Mouse (Mus musculus): ENCODE results near the gene Rsc1a1.

DNA sequence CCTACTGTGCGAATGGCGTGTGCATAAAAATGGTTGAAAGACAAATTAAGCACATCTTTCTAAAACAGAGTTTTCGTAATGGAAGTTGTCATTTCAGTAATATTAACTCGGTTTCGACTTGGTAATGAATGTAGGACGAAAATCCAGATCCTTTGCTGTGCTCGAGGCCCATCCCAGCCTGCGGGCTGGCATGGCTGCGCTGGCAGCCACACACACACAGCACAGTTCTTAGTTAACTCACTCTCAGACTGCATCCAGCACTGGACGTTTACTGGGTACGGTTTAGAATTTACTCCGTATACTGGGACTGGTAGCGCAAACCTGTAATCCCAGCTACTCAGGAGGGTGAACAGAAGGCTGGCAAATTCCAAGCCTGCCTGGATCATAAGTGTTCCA lies 38.3 kb upstream of the Rsc1a1 start:
- TF ChIP-seq CTCF (IDR thresholded peaks at IDR 0.05; ENCODE audit: control insufficient read depth, insufficient read depth, insufficient replicate concordance, low read depth, low read length) (no peak), POLR2A (IDR thresholded peaks at IDR 0.05; ENCODE audit: control insufficient read depth, low read depth, low read length) (no peak)

Measured in testis, adult 2 months (tissue).